Mouse (Mus musculus) thymus, adult 2 months (tissue): ENCODE results near the gene Nlgn1.

ENCODE experiments used
- CTCF ChIP-seq: fragments of 200-500 bp; IDR thresholded peaks from 2 replicates; pipeline ENCODE4 v1.5.1; 2012; ENCODE audit warnings: mild to moderate bottlenecking, control low read depth, low read length, moderate library complexity, borderline replicate concordance; ENCODE audit not compliant: control insufficient read depth, poor library complexity, insufficient read depth; ENCODE audit errors: extremely low read depth
- POLR2A ChIP-seq: fragments of 200-500 bp; IDR thresholded peaks from 2 replicates; pipeline ENCODE4 v1.6.1; 2012; ENCODE audit warnings: mild to moderate bottlenecking, low read length, control low read depth, moderate library complexity; ENCODE audit not compliant: control insufficient read depth, poor library complexity, insufficient read depth; ENCODE audit errors: extremely low read depth

DNA sequence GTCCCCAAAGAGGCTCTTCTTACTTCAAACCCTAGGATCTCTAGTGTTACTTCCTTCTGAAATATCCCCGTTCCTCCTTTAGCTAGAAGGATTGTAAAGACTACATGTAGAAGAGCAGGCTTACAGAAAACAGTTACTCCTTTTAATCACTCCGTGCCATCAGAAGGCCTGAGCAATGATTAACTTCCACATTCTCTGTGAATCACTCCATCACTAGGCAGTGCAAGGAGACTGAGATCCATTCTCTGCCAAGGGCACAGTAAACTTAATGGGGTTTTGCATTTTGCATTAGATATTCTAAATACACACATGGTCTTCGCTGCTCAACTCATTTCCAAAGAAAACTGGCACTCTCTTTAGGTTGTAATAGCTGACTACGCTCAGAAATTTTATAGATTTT lies 2.2 kb downstream of the Nlgn1 start:
- TF ChIP-seq CTCF = no peak
- no peak for TF ChIP-seq POLR2A
